Mouse (Mus musculus) heart, postnatal 0 days (tissue): Measurements from ENCODE around the gene Efcab1.

Source experiments
- CTCF ChIP-seq: IDR thresholded peaks from 2 replicates; pipeline ENCODE4 v1.5.1; 2016; ENCODE audit warnings: antibody characterized with exemption, control low read depth, low read depth
- EP300 ChIP-seq: IDR thresholded peaks from 2 replicates; pipeline ENCODE4 v1.6.1; 2016; ENCODE audit warnings: antibody characterized with exemption, low read depth

DNA sequence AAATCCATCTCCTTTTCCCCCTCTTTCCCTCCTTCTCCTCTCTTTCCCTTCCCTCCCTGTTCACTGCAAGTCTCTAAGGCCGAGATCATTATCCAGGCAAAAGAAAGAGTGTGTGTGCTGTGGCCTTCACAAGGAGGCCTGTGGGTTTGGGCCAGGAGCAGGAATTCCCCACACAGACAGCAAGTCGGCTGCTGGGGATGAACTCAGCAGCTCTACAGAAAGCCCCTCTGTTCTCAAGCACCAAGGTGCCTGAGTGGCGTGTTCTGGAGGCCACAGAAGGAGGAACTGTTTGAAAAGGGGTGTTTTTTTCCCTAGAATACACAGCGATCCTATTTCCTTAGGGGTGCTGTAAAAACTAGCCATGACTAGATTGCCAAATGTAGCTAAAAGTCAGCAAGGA, 12.5 kb upstream of the Efcab1 start:
- TF ChIP-seq CTCF (no peak), EP300 (no peak)
